Mouse (Mus musculus) heart, embryonic 14.5 days (tissue): ENCODE results near the gene Fpgs. TPM values are rescaled to one million over a fixed set of nuclear protein-coding genes. Genes with fewer than 3 reads are reported as not detected.
A peak's percentile ranks its signal among the peaks of the same experiment; 100 is the strongest.

ENCODE experiments used
- ATAC-seq: fragments of 200-750 bp; cut with Nextera tagmentation; 2 replicates; pipeline ENCODE4 v1.8.0; 2017; ENCODE audit warnings: low read depth, moderate TSS enrichment; ENCODE audit not compliant: insufficient number of reproducible peaks, insufficient read depth, low FRiP score
- H3K27ac ChIP-seq, 2 experiments: fragments of 200-500 bp in 1 of 2; fragments of 300-500 bp in 1 of 2; sonication (generic) in 1 of 2; replicated peaks in 1 of 2; 2 replicates each; pipeline ENCODE4 v1.5.1; 2012 to 2014; ENCODE audit warnings: low read depth in 2 of 2, low read length in 2 of 2, control low read depth in 1 of 2, mild to moderate bottlenecking in 1 of 2, mixed read lengths in 1 of 2; ENCODE audit not compliant: control insufficient read depth in 1 of 2, insufficient read depth in 1 of 2
- H3K27me3 ChIP-seq: fragments of 300-500 bp; sonication (generic); 2 replicates; pipeline ENCODE4 v1.6.1; 2014; ENCODE audit warnings: mild to moderate bottlenecking, low read length, control low read depth; ENCODE audit not compliant: control insufficient read depth, insufficient read depth
- H3K36me3 ChIP-seq: fragments of 300-500 bp; sonication (generic); 2 replicates; pipeline ENCODE4 v1.6.1; 2014; ENCODE audit warnings: mild to moderate bottlenecking, control low read depth, low read length, mixed read lengths; ENCODE audit not compliant: control insufficient read depth, insufficient read depth
- H3K4me1 ChIP-seq, 2 experiments: fragments of 200-500 bp in 1 of 2; fragments of 300-500 bp in 1 of 2; sonication (generic) in 1 of 2; 2 replicates each; pipeline ENCODE4 v1.6.1; 2012 to 2014; ENCODE audit warnings: low read length in 2 of 2, control low read depth in 1 of 2, mixed read lengths in 1 of 2; ENCODE audit not compliant: control insufficient read depth in 2 of 2, insufficient read depth in 2 of 2
- H3K4me2 ChIP-seq: fragments of 300-500 bp; sonication (generic); 2 replicates; pipeline ENCODE4 v1.6.1; 2014; ENCODE audit warnings: mild to moderate bottlenecking, low read length
- H3K4me3 ChIP-seq, 2 experiments: fragments of 200-500 bp in 1 of 2; fragments of 300-500 bp in 1 of 2; sonication (generic) in 1 of 2; 2 replicates each; pipeline ENCODE4 v1.5.1; 2012 to 2014; ENCODE audit warnings: low read length in 2 of 2, mild to moderate bottlenecking in 2 of 2, control low read depth in 1 of 2, low read depth in 1 of 2, moderate library complexity in 1 of 2; ENCODE audit not compliant: control insufficient read depth in 1 of 2, insufficient read depth in 1 of 2
- H3K9ac ChIP-seq: fragments of 300-500 bp; sonication (generic); 2 replicates; pipeline ENCODE4 v1.6.1; 2014; ENCODE audit warnings: mild to moderate bottlenecking, low read length
- H3K9me3 ChIP-seq: fragments of 300-500 bp; sonication (generic); 2 replicates; pipeline ENCODE4 v1.6.1; 2016; ENCODE audit warnings: low read length, control low read depth; ENCODE audit not compliant: control insufficient read depth
- WGBS: fragments of 180-500 bp; shearing (Covaris S2); extraction: QIAGEN DNeasy Blood & Tissue Kit; methylation state at CpG from one replicate; pipeline ENCODE4 v1.1.7; 2014; 5-methylcytosine and 5-hydroxymethylcytosine counted together
- polyA plus RNA-seq: library from polyadenylated mRNA; unstranded; fragments of >200 nt; fragmentation: Nextera tagmentation; extraction: Ambion mirVana; gene quantifications from 2 replicates; pipeline ENCODE4 v1.2.1, GENCODE M21; 2014

Fpgs gene
- polyA plus RNA-seq, 1 experiment from 2014 or later, result 12.2 TPM

GRCm38 (mm10) chr2:32686640-32687039 is 17.3 kb downstream of the Fpgs start:
- Histone ChIP-seq H3K9me3 (no peaks in the 10 kb centered on the region), H3K4me1 (peaks cover 0 to 5% of the 10 kb centered on the region in 2 experiments; a peak in 1 of 4 replicates), H3K27ac (no peak overlapping the region), H3K9ac (no peak overlapping the region), H3K4me3 (no peak overlapping the region), H3K4me2 (no peak overlapping the region), H3K36me3 (peaks cover 63% of the 10 kb centered on the region), H3K27me3 (no peaks in the 10 kb centered on the region)
- no peak for ATAC-seq
- WGBS, result 87% methylated on average over 6 of the region's 6 CpGs

DNA sequence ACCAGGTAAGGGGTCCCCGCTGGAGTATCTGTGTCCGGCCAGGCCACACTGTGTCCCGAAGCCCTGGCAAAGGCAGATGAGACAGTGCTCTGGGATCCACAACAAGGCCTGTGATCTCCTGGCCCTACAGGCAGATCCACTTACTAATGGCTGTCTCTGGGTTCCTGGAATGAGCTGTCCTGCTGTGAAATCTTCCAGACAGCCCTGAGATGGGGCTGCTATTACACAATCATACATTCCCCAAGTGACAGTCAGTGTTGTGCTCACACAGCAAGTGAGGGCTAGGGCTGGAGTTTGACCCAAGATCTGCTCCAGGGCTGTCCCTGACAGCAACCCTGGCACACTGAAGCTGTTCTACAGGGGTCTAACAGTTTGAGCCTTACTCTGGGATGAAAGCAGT is 18.1 kb downstream of the Fpgs start:
- no peak overlapping the region for H3K4me3 ChIP-seq

DNA sequence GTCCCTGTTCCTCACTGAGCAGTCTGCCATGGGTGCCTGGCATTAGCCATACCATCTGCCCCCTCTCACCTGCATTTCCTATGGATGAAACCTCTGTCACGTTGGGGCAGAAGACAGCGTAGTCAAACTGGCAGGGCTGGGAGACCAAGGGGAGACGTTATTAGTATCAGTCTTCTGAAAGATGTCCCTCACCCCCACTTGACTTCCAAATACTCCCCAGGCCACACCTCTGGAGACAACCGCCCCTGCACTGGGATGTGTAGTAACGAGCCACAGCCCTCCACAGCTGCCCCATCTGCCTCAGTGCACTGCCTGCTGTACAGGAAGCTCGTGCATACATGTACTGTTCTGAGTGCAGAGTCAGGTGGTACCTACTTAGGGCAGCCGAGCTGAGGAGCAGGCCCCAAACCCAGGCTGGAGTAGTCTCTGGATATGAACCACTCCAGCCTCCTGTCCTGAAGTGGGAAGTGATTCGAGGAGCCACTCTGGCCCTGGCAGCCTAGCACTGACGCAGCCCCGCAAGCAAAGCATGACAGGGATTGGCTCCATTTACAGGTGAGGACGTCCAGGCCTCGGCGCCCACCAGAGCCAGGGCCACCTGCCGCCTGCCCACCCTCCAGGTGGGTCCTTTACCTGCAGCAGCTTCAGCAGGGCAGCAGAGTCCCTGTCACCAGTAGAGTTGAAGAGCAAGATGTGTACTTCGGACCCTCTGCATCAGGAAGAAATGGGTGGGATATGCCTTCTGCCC is 19.1 kb downstream of the Fpgs start:
- Histone ChIP-seq H3K4me3 (no peak overlapping the region), H3K9ac (no peak overlapping the region), H3K36me3 (peaks cover 81% of the 10 kb centered on the region), H3K9me3 (no peaks in the 10 kb centered on the region), H3K27ac (no peak overlapping the region), H3K4me1 (peaks cover 5 to 15% of the 10 kb centered on the region in 2 experiments), H3K4me2 (no peak overlapping the region), H3K27me3 (no peaks in the 10 kb centered on the region)
- WGBS, result 80% methylated on average over 15 of the region's 15 CpGs
- no peak for ATAC-seq

More for the DNA sequence above, 18.1 kb downstream of the Fpgs start:
- H3K27me3 ChIP-seq, result no peaks in the 10 kb centered on the region
- no peak overlapping the region for H3K4me2 ChIP-seq
- ATAC-seq, result no peak
- H3K27ac ChIP-seq, result no peak overlapping the region
- H3K36me3 ChIP-seq, result peaks cover 72% of the 10 kb centered on the region
- H3K4me1 ChIP-seq, result peaks cover 0 to 6% of the 10 kb centered on the region in 2 experiments; a peak in 1 of 4 replicates
- H3K9me3 ChIP-seq, result no peaks in the 10 kb centered on the region
- 82% methylated on average over 3 of the region's 3 CpGs for WGBS
- no peak overlapping the region for H3K9ac ChIP-seq

DNA sequence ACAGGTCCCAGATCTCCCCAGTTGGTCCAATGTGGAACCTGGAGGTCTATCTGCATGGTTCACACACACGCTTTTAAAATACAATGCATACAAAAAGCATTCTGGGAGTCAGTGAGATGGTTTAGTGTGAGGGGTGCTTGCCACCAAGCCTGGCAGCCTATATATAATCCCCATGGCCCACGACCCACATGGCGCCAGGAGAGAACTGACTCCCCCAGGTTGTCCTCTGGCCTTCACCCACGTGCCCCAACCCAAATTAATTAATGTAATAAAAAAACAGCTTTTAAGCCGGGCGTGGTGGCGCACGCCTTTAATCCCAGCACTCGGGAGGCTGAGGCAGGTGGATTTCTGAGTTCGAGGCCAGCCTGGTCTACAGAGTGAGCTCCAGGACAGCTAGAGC is 20.2 kb downstream of the Fpgs start:
- Histone ChIP-seq H3K9ac (no peak overlapping the region), H3K27ac (no peak overlapping the region), H3K36me3 (peaks cover 92% of the 10 kb centered on the region), H3K27me3 (no peaks in the 10 kb centered on the region), H3K4me3 (no peak overlapping the region), H3K4me1 (peaks cover 7 to 22% of the 10 kb centered on the region in 2 experiments), H3K4me2 (no peak overlapping the region), H3K9me3 (no peaks in the 10 kb centered on the region)
- no peak for ATAC-seq
- WGBS, result 88% methylated on average over 10 of the region's 10 CpGs

DNA sequence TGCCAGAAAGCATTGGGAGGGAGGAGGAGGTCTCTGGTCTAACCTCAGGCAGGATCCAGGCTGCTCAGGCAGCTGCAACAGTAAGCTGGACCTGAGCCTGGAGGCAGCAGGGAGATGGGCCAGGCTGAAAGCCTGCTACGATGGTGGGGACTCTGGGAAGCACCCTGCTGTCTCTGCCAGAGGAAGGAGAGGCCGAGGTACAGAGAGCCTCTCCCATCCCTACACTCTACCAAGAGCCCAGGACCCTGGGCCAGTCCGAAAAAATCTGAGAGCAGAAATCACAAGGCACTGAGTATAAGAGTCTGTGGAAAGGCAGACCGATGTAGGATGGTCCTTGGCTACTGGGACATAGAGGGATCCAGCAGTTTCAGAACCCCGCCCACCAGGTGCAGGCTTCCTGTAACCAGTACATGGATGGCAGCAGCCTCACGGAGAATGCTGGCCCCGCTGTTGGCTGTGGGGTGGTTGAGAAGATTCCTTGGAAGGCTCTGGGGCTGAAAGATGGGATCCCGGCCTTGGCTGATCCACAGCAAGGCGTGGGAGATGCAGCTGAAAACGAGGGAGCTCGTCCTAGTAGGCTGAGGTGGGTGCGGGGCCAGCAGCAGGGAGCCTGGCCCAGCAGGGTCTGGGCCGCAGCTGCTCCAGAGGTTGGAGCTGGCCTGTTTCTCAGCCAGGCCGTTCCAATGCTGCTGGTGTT is 21.1 kb downstream of the Fpgs start:
- peaks cover 7 to 22% of the 10 kb centered on the region in 2 experiments for H3K4me1 ChIP-seq
- WGBS, result 75% methylated on average over 14 of the region's 14 CpGs
- H3K27me3 ChIP-seq, result no peaks in the 10 kb centered on the region
- H3K4me2 ChIP-seq, result no peak overlapping the region
- no peaks in the 10 kb centered on the region for H3K9me3 ChIP-seq
- no peak overlapping the region for H3K9ac ChIP-seq
- no peak overlapping the region for H3K4me3 ChIP-seq
- no peak overlapping the region for H3K27ac ChIP-seq
- H3K36me3 ChIP-seq, result peaks cover 98% of the 10 kb centered on the region
- no peak for ATAC-seq

DNA sequence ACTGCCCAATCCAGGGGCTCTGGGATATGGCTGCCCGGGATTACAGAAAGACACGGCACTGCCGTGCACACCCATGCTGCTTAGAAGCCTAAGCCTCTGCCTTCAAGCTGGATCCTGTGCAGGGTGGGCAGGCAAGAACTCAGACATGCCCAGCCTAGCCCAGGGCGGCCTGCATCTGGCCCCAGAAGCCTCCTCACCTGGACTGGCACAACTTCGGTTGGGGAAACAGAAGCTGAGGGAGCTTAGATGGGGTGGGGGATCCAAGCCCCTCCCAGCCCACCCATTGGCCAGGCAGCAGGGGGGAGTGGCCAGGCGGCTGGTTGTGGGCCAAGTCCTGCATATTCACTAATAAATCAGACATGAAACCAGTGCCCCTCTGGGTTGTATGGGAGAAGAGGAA is 22.2 kb downstream of the Fpgs start:
- Histone ChIP-seq H3K9me3 (peaks cover 3% of the 10 kb centered on the region; the same call in 1 of the 2 replicates), H3K4me2 (no peak overlapping the region), H3K9ac (no peak overlapping the region), H3K36me3 (peaks cover 99% of the 10 kb centered on the region), H3K27ac (no peak overlapping the region), H3K27me3 (no peaks in the 10 kb centered on the region), H3K4me3 (no peak overlapping the region), H3K4me1 (peaks cover 7 to 22% of the 10 kb centered on the region in 2 experiments)
- ATAC-seq, result no peak
- 70% methylated on average over 6 of the region's 6 CpGs for WGBS

GRCm38 (mm10) chr2:32680961-32681650 is 22.8 kb downstream of the Fpgs start:
- ATAC-seq, result no peak
- WGBS, result 85% methylated on average over 19 of the region's 19 CpGs

More at GRCm38 (mm10) chr2:32680961-32681650, 22.8 kb downstream of the Fpgs start:
- H3K4me3 ChIP-seq, result no peak overlapping the region
- H3K4me2 ChIP-seq, result no peak overlapping the region
- peaks cover 96% of the 10 kb centered on the region for H3K36me3 ChIP-seq
- peaks cover 3% of the 10 kb centered on the region; the same call in 1 of the 2 replicates for H3K9me3 ChIP-seq
- H3K9ac ChIP-seq, result no peak overlapping the region
- H3K27ac ChIP-seq, result peak overlapping the region in 1 of 2 experiments; percentile 76; a peak in 1 of 4 replicates
- no peaks in the 10 kb centered on the region for H3K27me3 ChIP-seq
- peaks cover 7 to 22% of the 10 kb centered on the region in 2 experiments for H3K4me1 ChIP-seq
